In the genomic region with DNA sequence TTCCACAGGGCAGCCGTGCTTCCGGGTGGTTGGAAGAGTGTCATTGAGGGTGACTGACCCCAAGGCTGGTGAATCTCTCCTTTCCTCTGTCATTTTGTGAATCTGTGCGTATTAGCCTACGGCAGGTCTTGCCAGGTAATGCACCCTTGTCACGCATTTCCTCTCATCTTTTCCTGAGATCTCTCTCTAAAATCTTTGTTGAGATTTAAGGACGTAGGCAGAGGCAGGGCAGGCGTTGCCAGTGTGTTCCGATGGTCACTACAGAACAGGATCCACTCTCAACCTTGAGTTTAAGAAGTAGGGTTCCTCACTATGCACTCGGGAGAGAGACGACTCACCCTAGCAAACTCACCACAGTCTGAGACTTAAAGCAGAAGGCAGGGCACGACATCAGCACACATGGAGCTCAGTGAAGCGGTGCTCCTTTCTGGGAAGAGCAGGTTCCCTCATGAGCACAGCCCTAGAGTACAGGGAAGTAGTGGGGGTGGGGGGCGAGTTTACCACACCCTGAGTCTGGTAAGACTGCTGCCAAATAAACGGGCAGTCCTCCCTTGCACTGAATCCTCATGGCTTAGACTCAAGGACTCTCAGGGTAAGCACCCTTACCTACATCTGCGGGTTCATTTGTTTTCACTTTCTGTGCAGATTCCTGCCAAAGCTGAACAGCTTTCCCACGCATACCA, we compare ENCODE assay signal across 11 mouse cellular contexts. TPM values are rescaled to one million over a fixed set of nuclear protein-coding genes. Genes with fewer than 3 reads are reported as not detected.
DNase-seq lines count a peak whose midpoint lies in the region; ATAC-seq and TF ChIP-seq lines count a peak whose summit lies in the region.
"Had no signal": no experiment of that assay in that cellular context is flagged by ENCODE, and none has a peak within 500 bp of the region (broad histone marks: within the 10 kb centered on the region; RNA-seq: fewer than 3 reads in every experiment).

No protein-coding gene starts in this region.

- peak overlapping the region; percentile 63 for H3K4me2 ChIP-seq in heart, embryonic 14.5 days (ENCODE audit: low read length)
- H3K4me2 ChIP-seq in intestine, postnatal 0 days (replicated peaks; ENCODE audit: low read depth), result peak overlapping the region; percentile 50; the same call in 1 of the 2 replicates
- no peak overlapping the region for H3K4me2 ChIP-seq in hindbrain, embryonic 16.5 days (ENCODE audit: low read length)
- H3K4me2 ChIP-seq in midbrain, embryonic 11.5 days, result no peak overlapping the region

- peaks cover 13 to 14% of the 10 kb centered on the region in 2 experiments for H3K4me1 ChIP-seq in heart, embryonic 14.5 days (ENCODE audit: control insufficient read depth in 2 of 2, insufficient read depth in 2 of 2, low read length in 2 of 2)
- H3K4me1 ChIP-seq in intestine, postnatal 0 days (replicated peaks; ENCODE audit: control insufficient read depth, insufficient read depth, low read length), result no peaks in the 10 kb centered on the region
- no peaks in the 10 kb centered on the region for H3K4me1 ChIP-seq in hindbrain, embryonic 16.5 days (ENCODE audit: control insufficient read depth, insufficient read depth, low read depth, low read length)
- H3K4me1 ChIP-seq in midbrain, embryonic 11.5 days (ENCODE audit: control insufficient read depth, insufficient read depth, low read length), result no peaks in the 10 kb centered on the region

- no peaks in the 10 kb centered on the region for H3K36me3 ChIP-seq in heart, embryonic 14.5 days (ENCODE audit: control insufficient read depth, insufficient read depth, low read length)
- no peaks in the 10 kb centered on the region for H3K36me3 ChIP-seq in intestine, postnatal 0 days (ENCODE audit: control insufficient read depth, insufficient read depth)
- H3K36me3 ChIP-seq in hindbrain, embryonic 16.5 days (ENCODE audit: control insufficient read depth, insufficient read depth, low read length), result no peaks in the 10 kb centered on the region
- H3K36me3 ChIP-seq in midbrain, embryonic 11.5 days (ENCODE audit: control insufficient read depth, insufficient read depth, low read length), result no peaks in the 10 kb centered on the region

- no peak overlapping the region for H3K27ac ChIP-seq in heart, embryonic 14.5 days (replicated peaks in 1 of 2; ENCODE audit: control insufficient read depth in 1 of 2, insufficient read depth in 1 of 2, low read depth in 2 of 2, low read length in 2 of 2)
- H3K27ac ChIP-seq in intestine, postnatal 0 days (ENCODE audit: low read depth, low read length), result no peak overlapping the region
- no peak overlapping the region for H3K27ac ChIP-seq in hindbrain, embryonic 16.5 days (ENCODE audit: low read depth, low read length)
- H3K27ac ChIP-seq in midbrain, embryonic 11.5 days (ENCODE audit: low read depth, low read length), result no peak overlapping the region
- H3K27ac ChIP-seq: left cerebral cortex, adult 2 months had no signal

- no peak for TF ChIP-seq CTCF in intestine, postnatal 0 days (IDR thresholded peaks at IDR 0.05; ENCODE audit: low read depth)

- no peaks in the 10 kb centered on the region for H3K9me3 ChIP-seq in heart, embryonic 14.5 days (ENCODE audit: control insufficient read depth, low read length)
- no peaks in the 10 kb centered on the region for H3K9me3 ChIP-seq in intestine, postnatal 0 days (ENCODE audit: control insufficient read depth)
- no peaks in the 10 kb centered on the region for H3K9me3 ChIP-seq in hindbrain, embryonic 16.5 days (ENCODE audit: control insufficient read depth, low read length)
- no peaks in the 10 kb centered on the region for H3K9me3 ChIP-seq in midbrain, embryonic 11.5 days (ENCODE audit: control insufficient read depth, low read length)

- H3K4me3 ChIP-seq in heart, embryonic 14.5 days (ENCODE audit: control insufficient read depth in 1 of 2, insufficient read depth in 1 of 2, low read depth in 1 of 2, low read length in 2 of 2), result peak overlapping the region in 1 of 2 experiments; percentile 29; a peak in 1 of 4 replicates
- no peak overlapping the region for H3K4me3 ChIP-seq in intestine, postnatal 0 days (ENCODE audit: low read depth, low read length)
- no peak overlapping the region for H3K4me3 ChIP-seq in hindbrain, embryonic 16.5 days (ENCODE audit: low read length)
- H3K4me3 ChIP-seq in midbrain, embryonic 11.5 days (ENCODE audit: low read depth, low read length), result no peak overlapping the region
- H3K4me3 ChIP-seq: left cerebral cortex, adult 2 months had no signal

- 65% methylated on average over 16 of the region's 16 CpGs for WGBS in heart, embryonic 14.5 days
- 57% methylated on average over 16 of the region's 16 CpGs for WGBS in intestine, postnatal 0 days
- 78% methylated on average over 16 of the region's 16 CpGs for WGBS in hindbrain, embryonic 16.5 days
- 81% methylated on average over 16 of the region's 16 CpGs for WGBS in midbrain, embryonic 11.5 days

- no peak overlapping the region for H3K9ac ChIP-seq in heart, embryonic 14.5 days (ENCODE audit: low read length)
- no peak overlapping the region for H3K9ac ChIP-seq in intestine, postnatal 0 days (ENCODE audit: low read depth, low read length)
- no peak overlapping the region for H3K9ac ChIP-seq in hindbrain, embryonic 16.5 days (ENCODE audit: low read depth, low read length)
- no peak overlapping the region for H3K9ac ChIP-seq in midbrain, embryonic 11.5 days (ENCODE audit: low read length)

- DNase-seq in heart, adult 9 months (ENCODE audit: low spot score in 2 of 2), result no peak
- DNase-seq in lung, postnatal 25 days (ENCODE audit: low spot score), result peak; percentile 33
- DNase-seq in midbrain, embryonic 11.5 days (ENCODE audit: low spot score, missing footprints), result no peak
- DNase-seq in cerebellum, postnatal 25 days, result no peak
- DNase-seq: adrenal gland, postnatal 36 days; right cerebral cortex, postnatal 25 days had no signal

- H3K27me3 ChIP-seq in heart, embryonic 14.5 days (ENCODE audit: control insufficient read depth, insufficient read depth, low read length), result no peaks in the 10 kb centered on the region
- no peaks in the 10 kb centered on the region for H3K27me3 ChIP-seq in intestine, postnatal 0 days (replicated peaks; ENCODE audit: control insufficient read depth, insufficient read depth, low read length)
- no peaks in the 10 kb centered on the region for H3K27me3 ChIP-seq in hindbrain, embryonic 16.5 days (replicated peaks; ENCODE audit: control insufficient read depth, insufficient read depth, low read length)
- no peaks in the 10 kb centered on the region for H3K27me3 ChIP-seq in midbrain, embryonic 11.5 days (ENCODE audit: control insufficient read depth, insufficient read depth, low read length)

- ATAC-seq in heart, embryonic 14.5 days (ENCODE audit: insufficient number of reproducible peaks, insufficient read depth, low FRiP score, low read depth), result no peak
- peak; percentile 59 for ATAC-seq in CD4-positive, CD25-positive, alpha-beta regulatory T cell, adult 4 months
- no peak; the same call in 1 of the 2 replicates for ATAC-seq in intestine, postnatal 0 days
- ATAC-seq in hindbrain, embryonic 16.5 days, result no peak
- ATAC-seq in midbrain, embryonic 11.5 days (ENCODE audit: low FRiP score), result no peak

RNA-seq across cellular contexts. Expression of a gene that starts 31.1 kb away (rescaled TPM):
- polyA plus RNA-seq in heart, embryonic 14.5 days (2014; fragmentation: Nextera tagmentation; extraction: Ambion mirVana), result 32.0 and 32.6 TPM in 2 replicates
- 10 to 100 TPM; 78.7 to 78.9 TPM for polyA plus RNA-seq in CD4-positive, CD25-positive, alpha-beta regulatory T cell, adult 4 months (2017; shearing (Covaris generic))
- polyA plus RNA-seq in intestine, postnatal 0 days (2015; fragmentation: Nextera tagmentation; extraction: Ambion mirVana), result 23.2 and 24.4 TPM in 2 replicates
- polyA plus RNA-seq in hindbrain, embryonic 16.5 days (2015; fragmentation: Nextera tagmentation; extraction: Ambion mirVana), result 36.2 and 45.4 TPM in 2 replicates
- polyA plus RNA-seq in midbrain, embryonic 11.5 days (2014; fragmentation: Nextera tagmentation; extraction: Ambion mirVana), result 92.3 and 105 TPM in 2 replicates

RNA-seq across cellular contexts. Expression of a gene that starts 37.8 kb away (rescaled TPM):
- 331 and 352 TPM in 2 replicates for polyA plus RNA-seq in heart, embryonic 14.5 days (2014; fragmentation: Nextera tagmentation; extraction: Ambion mirVana)
- 100 to 1,000 TPM; 463 to 514 TPM for polyA plus RNA-seq in CD4-positive, CD25-positive, alpha-beta regulatory T cell, adult 4 months (2017; shearing (Covaris generic))
- polyA plus RNA-seq in intestine, postnatal 0 days (2015; fragmentation: Nextera tagmentation; extraction: Ambion mirVana), result 153 and 163 TPM in 2 replicates
- 414 and 445 TPM in 2 replicates for polyA plus RNA-seq in hindbrain, embryonic 16.5 days (2015; fragmentation: Nextera tagmentation; extraction: Ambion mirVana)
- polyA plus RNA-seq in midbrain, embryonic 11.5 days (2014; fragmentation: Nextera tagmentation; extraction: Ambion mirVana), result 1,011 and 1,046 TPM in 2 replicates

RNA-seq across cellular contexts. Expression of a gene that starts 55.6 kb away (rescaled TPM):
- polyA plus RNA-seq in heart, embryonic 14.5 days (2014; fragmentation: Nextera tagmentation; extraction: Ambion mirVana), result 30.2 and 36.6 TPM in 2 replicates
- polyA plus RNA-seq in CD4-positive, CD25-positive, alpha-beta regulatory T cell, adult 4 months (2017; shearing (Covaris generic)), result 10 to 100 TPM; 37.9 to 39.5 TPM
- polyA plus RNA-seq in intestine, postnatal 0 days (2015; fragmentation: Nextera tagmentation; extraction: Ambion mirVana), result 16.6 and 17.1 TPM in 2 replicates
- 37.1 and 39.0 TPM in 2 replicates for polyA plus RNA-seq in hindbrain, embryonic 16.5 days (2015; fragmentation: Nextera tagmentation; extraction: Ambion mirVana)
- 81.5 and 86.7 TPM in 2 replicates for polyA plus RNA-seq in midbrain, embryonic 11.5 days (2014; fragmentation: Nextera tagmentation; extraction: Ambion mirVana)

Comparison
In these comparisons a context has a peak if more than half of its experiments do, and no peak if none do; other contexts are left out.
1. H3K4me2 ChIP-seq: peak in heart, embryonic 14.5 days (single experiment) and intestine, postnatal 0 days (single experiment); none in hindbrain, embryonic 16.5 days (single experiment) and midbrain, embryonic 11.5 days (single experiment).